Mouse (Mus musculus): ENCODE results near the gene Traf1. TPM values are rescaled to one million over a fixed set of nuclear protein-coding genes. Genes with fewer than 3 reads are reported as not detected.

Traf1 gene
- polyA plus RNA-seq, 1 experiment from 2014 or later, result 2.9 TPM

- Histone ChIP-seq H3K9ac (ENCODE audit: low read depth, low read length) (no peak overlapping the region), H3K4me2 (ENCODE audit: low read depth, low read length) (no peak overlapping the region), H3K4me1 (ENCODE audit: control insufficient read depth, insufficient read depth, low read length) (peaks cover 12% of the 10 kb centered on the region), H3K27ac (ENCODE audit: low read length) (no peak overlapping the region), H3K9me3 (ENCODE audit: control insufficient read depth, low read length) (no peaks in the 10 kb centered on the region), H3K36me3 (ENCODE audit: control insufficient read depth, insufficient read depth, low read length) (peaks cover 3% of the 10 kb centered on the region; the same call in 1 of the 2 replicates), H3K4me3 (ENCODE audit: low read length) (no peak overlapping the region), H3K27me3 (replicated peaks; ENCODE audit: control insufficient read depth, insufficient read depth, low read length) (no peaks in the 10 kb centered on the region)
- no peak for ATAC-seq
- WGBS, result 85% methylated on average over 5 of the region's 5 CpGs
Observed at GRCm38 (mm10) chr2:34911871-34912270, 49.7 kb downstream of the Traf1 start.

GRCm38 (mm10) chr2:34909719-34910118, 51.9 kb downstream of the Traf1 start:
- Histone ChIP-seq H3K27me3 (replicated peaks; ENCODE audit: control insufficient read depth, insufficient read depth, low read length) (no peaks in the 10 kb centered on the region), H3K4me1 (ENCODE audit: control insufficient read depth, insufficient read depth, low read length) (peaks cover 10% of the 10 kb centered on the region), H3K4me2 (ENCODE audit: low read depth, low read length) (no peak overlapping the region), H3K9me3 (ENCODE audit: control insufficient read depth, low read length) (no peaks in the 10 kb centered on the region), H3K27ac (ENCODE audit: low read length) (no peak overlapping the region), H3K9ac (ENCODE audit: low read depth, low read length) (no peak overlapping the region), H3K36me3 (ENCODE audit: control insufficient read depth, insufficient read depth, low read length) (peaks cover 3% of the 10 kb centered on the region; the same call in 1 of the 2 replicates), H3K4me3 (ENCODE audit: low read length) (no peak overlapping the region)
- WGBS, result 92% methylated on average over 4 of the region's 4 CpGs
- ATAC-seq, result no peak

- 51% methylated on average over 12 of the region's 12 CpGs for WGBS
- Histone ChIP-seq H3K36me3 (ENCODE audit: control insufficient read depth, insufficient read depth, low read length) (peaks cover 3% of the 10 kb centered on the region; the same call in 1 of the 2 replicates), H3K27me3 (replicated peaks; ENCODE audit: control insufficient read depth, insufficient read depth, low read length) (no peaks in the 10 kb centered on the region), H3K27ac (ENCODE audit: low read length) (no peak overlapping the region), H3K4me1 (ENCODE audit: control insufficient read depth, insufficient read depth, low read length) (peaks cover 9% of the 10 kb centered on the region), H3K4me2 (ENCODE audit: low read depth, low read length) (no peak overlapping the region), H3K4me3 (ENCODE audit: low read length) (no peak overlapping the region), H3K9me3 (ENCODE audit: control insufficient read depth, low read length) (no peaks in the 10 kb centered on the region), H3K9ac (ENCODE audit: low read depth, low read length) (no peak overlapping the region)
- ATAC-seq, result no peak
Observed at GRCm38 (mm10) chr2:34906861-34907604, 54.5 kb downstream of the Traf1 start.

- Histone ChIP-seq H3K27me3 (replicated peaks; ENCODE audit: control insufficient read depth, insufficient read depth, low read length) (no peaks in the 10 kb centered on the region), H3K4me3 (ENCODE audit: low read length) (no peak overlapping the region), H3K9me3 (ENCODE audit: control insufficient read depth, low read length) (no peaks in the 10 kb centered on the region), H3K9ac (ENCODE audit: low read depth, low read length) (no peak overlapping the region), H3K27ac (ENCODE audit: low read length) (no peak overlapping the region), H3K36me3 (ENCODE audit: control insufficient read depth, insufficient read depth, low read length) (peaks cover 3% of the 10 kb centered on the region; the same call in 1 of the 2 replicates), H3K4me2 (ENCODE audit: low read depth, low read length) (no peak overlapping the region), H3K4me1 (ENCODE audit: control insufficient read depth, insufficient read depth, low read length) (peaks cover 9% of the 10 kb centered on the region)
- no peak for ATAC-seq
- WGBS, result 73% methylated on average over 6 of the region's 6 CpGs
Observed at GRCm38 (mm10) chr2:34906426-34906825, 55.1 kb downstream of the Traf1 start.

GRCm38 (mm10) chr2:34904849-34905542, 56.6 kb downstream of the Traf1 start:
- no peaks in the 10 kb centered on the region for H3K27me3 ChIP-seq (replicated peaks; ENCODE audit: control insufficient read depth, insufficient read depth, low read length)
- H3K27ac ChIP-seq (ENCODE audit: low read length), result peak overlapping the region; percentile 74
- ATAC-seq, result peak; percentile 98
- H3K4me1 ChIP-seq (ENCODE audit: control insufficient read depth, insufficient read depth, low read length), result peaks cover 9% of the 10 kb centered on the region
- H3K36me3 ChIP-seq (ENCODE audit: control insufficient read depth, insufficient read depth, low read length), result no peaks in the 10 kb centered on the region
- 1% methylated on average over 34 of the region's 34 CpGs for WGBS
- peak overlapping the region; percentile 69 for H3K4me2 ChIP-seq (ENCODE audit: low read depth, low read length)
- peak overlapping the region; percentile 40 for H3K4me3 ChIP-seq (ENCODE audit: low read length)
- peak overlapping the region; percentile 56 for H3K9ac ChIP-seq (ENCODE audit: low read depth, low read length)
- no peaks in the 10 kb centered on the region for H3K9me3 ChIP-seq (ENCODE audit: control insufficient read depth, low read length)

- no peaks in the 10 kb centered on the region for H3K9me3 ChIP-seq (ENCODE audit: control insufficient read depth, low read length)
- H3K9ac ChIP-seq (ENCODE audit: low read depth, low read length), result no peak overlapping the region
- no peak overlapping the region for H3K4me2 ChIP-seq (ENCODE audit: low read depth, low read length)
- WGBS, result 65% methylated on average over 4 of the region's 4 CpGs
- no peak for ATAC-seq
- no peaks in the 10 kb centered on the region for H3K27me3 ChIP-seq (replicated peaks; ENCODE audit: control insufficient read depth, insufficient read depth, low read length)
- peak overlapping the region; percentile 58 for H3K27ac ChIP-seq (ENCODE audit: low read length)
- no peaks in the 10 kb centered on the region for H3K36me3 ChIP-seq (ENCODE audit: control insufficient read depth, insufficient read depth, low read length)
- peaks cover 9% of the 10 kb centered on the region for H3K4me1 ChIP-seq (ENCODE audit: control insufficient read depth, insufficient read depth, low read length)
- no peak overlapping the region for H3K4me3 ChIP-seq (ENCODE audit: low read length)
Observed at GRCm38 (mm10) chr2:34903652-34904405, 57.7 kb downstream of the Traf1 start.

- Histone ChIP-seq H3K9ac (ENCODE audit: low read depth, low read length) (no peak overlapping the region), H3K4me3 (ENCODE audit: low read length) (no peak overlapping the region), H3K27ac (ENCODE audit: low read length) (no peak overlapping the region), H3K27me3 (replicated peaks; ENCODE audit: control insufficient read depth, insufficient read depth, low read length) (no peaks in the 10 kb centered on the region), H3K36me3 (ENCODE audit: control insufficient read depth, insufficient read depth, low read length) (no peaks in the 10 kb centered on the region), H3K4me1 (ENCODE audit: control insufficient read depth, insufficient read depth, low read length) (peaks cover 9% of the 10 kb centered on the region), H3K9me3 (ENCODE audit: control insufficient read depth, low read length) (no peaks in the 10 kb centered on the region), H3K4me2 (ENCODE audit: low read depth, low read length) (no peak overlapping the region)
- WGBS, result 88% methylated on average over 7 of the region's 7 CpGs
- ATAC-seq, result no peak
Observed at GRCm38 (mm10) chr2:34903191-34903590, 58.4 kb downstream of the Traf1 start.

GRCm38 (mm10) chr2:34902731-34903130, 58.8 kb downstream of the Traf1 start:
- Histone ChIP-seq H3K9me3 (ENCODE audit: control insufficient read depth, low read length) (no peaks in the 10 kb centered on the region), H3K27ac (ENCODE audit: low read length) (no peak overlapping the region), H3K36me3 (ENCODE audit: control insufficient read depth, insufficient read depth, low read length) (no peaks in the 10 kb centered on the region), H3K4me3 (ENCODE audit: low read length) (no peak overlapping the region), H3K4me2 (ENCODE audit: low read depth, low read length) (no peak overlapping the region), H3K9ac (ENCODE audit: low read depth, low read length) (no peak overlapping the region), H3K27me3 (replicated peaks; ENCODE audit: control insufficient read depth, insufficient read depth, low read length) (no peaks in the 10 kb centered on the region), H3K4me1 (ENCODE audit: control insufficient read depth, insufficient read depth, low read length) (peaks cover 9% of the 10 kb centered on the region)
- 88% methylated on average over 6 of the region's 6 CpGs for WGBS
- no peak for ATAC-seq

GRCm38 (mm10) chr2:34901726-34902125, 59.8 kb downstream of the Traf1 start:
- Histone ChIP-seq H3K9me3 (ENCODE audit: control insufficient read depth, low read length) (no peaks in the 10 kb centered on the region), H3K9ac (ENCODE audit: low read depth, low read length) (no peak overlapping the region), H3K4me2 (ENCODE audit: low read depth, low read length) (no peak overlapping the region), H3K4me1 (ENCODE audit: control insufficient read depth, insufficient read depth, low read length) (peaks cover 9% of the 10 kb centered on the region), H3K27me3 (replicated peaks; ENCODE audit: control insufficient read depth, insufficient read depth, low read length) (no peaks in the 10 kb centered on the region), H3K4me3 (ENCODE audit: low read length) (no peak overlapping the region), H3K27ac (ENCODE audit: low read length) (no peak overlapping the region), H3K36me3 (ENCODE audit: control insufficient read depth, insufficient read depth, low read length) (no peaks in the 10 kb centered on the region)
- WGBS, result 85% methylated on average over 4 of the region's 4 CpGs
- ATAC-seq, result no peak
